Mouse (Mus musculus) gastrocnemius, adult 2 months (tissue): ENCODE measurements around the gene Tyw3. TPM values are rescaled to one million over a fixed set of nuclear protein-coding genes. Genes with fewer than 3 reads are reported as not detected.

Source experiments
- DNase-seq: peaks from one replicate; pipeline ENCODE4 v3.0.0; 2022
- H3K27ac ChIP-seq: fragments of 200-600 bp; 2 replicates; pipeline ENCODE4 v1.8.1; 2022; ENCODE audit warnings: mild to moderate bottlenecking
- H3K4me3 ChIP-seq: fragments of 200-600 bp; 2 replicates; pipeline ENCODE4 v1.8.1; 2022; ENCODE audit warnings: mild to moderate bottlenecking, moderate library complexity
- CTCF ChIP-seq: fragments of 200-600 bp; IDR thresholded peaks from 2 replicates; pipeline ENCODE4 v1.8.1; 2022; ENCODE audit warnings: antibody characterized with exemption, mild to moderate bottlenecking, moderate library complexity
- intact Hi-C: fragments of 180-260 bp; cut with DNase I; formaldehyde crosslinking; loops from one replicate; pipeline ENCODE4 v1.15.1; 2025
- total RNA-seq, 2 experiments: library from RNA; stranded (reverse); gene quantifications; 2 replicates each; pipeline ENCODE4 v1.2.3; 2021

The Tyw3 gene
- total RNA-seq, 2 experiments from 2014 or later: 2.6 to 3.2 TPM

GRCm38 (mm10) chr3:154548868-154549301, 48.0 kb downstream of the Tyw3 start:
- intact Hi-C loops: no loop called here
- no peak for TF ChIP-seq CTCF
- H3K4me3 ChIP-seq: no peak overlapping the region
- no peak for DNase-seq
- H3K27ac ChIP-seq: no peak overlapping the region

- intact Hi-C loops: no loop called here
- no peak for DNase-seq
- Histone ChIP-seq H3K4me3 (no peak overlapping the region), H3K27ac (no peak overlapping the region)
- TF ChIP-seq CTCF: no peak
Measured at GRCm38 (mm10) chr3:154547549-154548426, 49.1 kb downstream of the Tyw3 start.

- no peak for TF ChIP-seq CTCF
- Histone ChIP-seq H3K27ac (no peak overlapping the region), H3K4me3 (no peak overlapping the region)
- intact Hi-C loops: no loop called here
- no peak for DNase-seq
Measured at GRCm38 (mm10) chr3:154546234-154546633, 50.7 kb downstream of the Tyw3 start.

GRCm38 (mm10) chr3:154540086-154540911, 56.6 kb downstream of the Tyw3 start:
- no peak overlapping the region for H3K4me3 ChIP-seq
- DNase-seq: peak; percentile 25
- H3K27ac ChIP-seq: no peak overlapping the region
- no peak for TF ChIP-seq CTCF
- intact Hi-C loops: no loop called here

GRCm38 (mm10) chr3:154536134-154536533, 60.8 kb downstream of the Tyw3 start:
- TF ChIP-seq CTCF: no peak
- DNase-seq: no peak
- no peak overlapping the region for H3K4me3 ChIP-seq
- intact Hi-C loops: no loop called here
- no peak overlapping the region for H3K27ac ChIP-seq

- Histone ChIP-seq H3K27ac (no peak overlapping the region), H3K4me3 (no peak overlapping the region)
- intact Hi-C loops: no loop called here
- peak; percentile 24 for DNase-seq
- no peak for TF ChIP-seq CTCF
Measured at GRCm38 (mm10) chr3:154533246-154533645, 63.7 kb downstream of the Tyw3 start.

- DNase-seq: no peak
- Histone ChIP-seq H3K4me3 (no peak overlapping the region), H3K27ac (no peak overlapping the region)
- TF ChIP-seq CTCF: no peak
- intact Hi-C loops: no loop called here
Measured at GRCm38 (mm10) chr3:154528973-154529372, 67.9 kb downstream of the Tyw3 start.

GRCm38 (mm10) chr3:154526610-154527009, 70.3 kb downstream of the Tyw3 start:
- Histone ChIP-seq H3K27ac (no peak overlapping the region), H3K4me3 (no peak overlapping the region)
- intact Hi-C loops: no loop called here
- DNase-seq: no peak
- TF ChIP-seq CTCF: no peak

Other genes with a start within 250 kb of the Tyw3 start
- gene Cryz, start 393 bp downstream of the Tyw3 start, total RNA-seq: 10 to 100 TPM; 11.6 to 13.6 TPM
- under 1 TPM; 0.03 to 0.14 TPM for gene Erich3, start 66.8 kb upstream of the Tyw3 start, total RNA-seq